Mouse (Mus musculus): ENCODE results near the gene Alpk1. TPM values are rescaled to one million over a fixed set of nuclear protein-coding genes. Genes with fewer than 3 reads are reported as not detected.

Alpk1 gene
- polyA plus RNA-seq (2012; rRNA removed), result 1.8 and 2.0 TPM in 2 replicates

DNA sequence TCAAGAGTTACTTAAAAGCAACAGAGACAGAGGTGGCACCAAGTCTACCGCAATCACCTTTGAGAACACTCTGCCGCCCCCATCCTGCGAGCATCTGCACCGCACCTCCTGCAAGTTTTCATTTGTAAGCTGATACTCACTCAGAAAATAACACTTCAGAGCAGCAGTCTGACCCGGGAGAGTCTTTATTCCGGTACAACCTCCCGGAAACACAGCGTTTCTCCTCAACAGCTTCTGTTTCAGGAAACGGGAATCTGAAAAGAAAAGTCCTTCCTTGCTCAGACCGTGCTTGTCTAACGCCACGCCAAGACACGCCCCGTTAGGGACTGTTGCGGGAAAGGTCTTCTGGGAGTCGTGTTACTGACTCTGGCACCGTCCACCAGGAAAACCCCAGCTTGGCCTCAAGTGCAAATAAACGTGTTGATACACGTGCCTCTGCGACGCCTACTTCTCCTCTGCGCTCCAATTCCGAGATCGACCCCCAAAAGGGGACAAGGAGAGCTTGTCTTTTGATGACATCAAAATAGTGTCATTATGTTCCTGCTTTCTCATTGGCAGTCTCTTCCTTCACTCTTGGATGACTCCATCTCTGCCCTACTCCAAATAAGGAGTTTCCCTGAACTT lies at the start of gene Alpk1:
Alpk1 (minus strand) TSS at position 507 of the 624 bp plus-strand sequence.
- Histone ChIP-seq H3K27me3 (ENCODE audit: control insufficient read depth, insufficient read depth, low read length) (no peaks in the 10 kb centered on the region), H3K27ac (ENCODE audit: insufficient read depth, low read length) (no peak within 1 kb of the TSS), H3K4me3 (replicated peaks; ENCODE audit: insufficient read depth, low read depth, low read length) (peak within 1 kb of the TSS; percentile 32), H3K4me1 (ENCODE audit: control insufficient read depth, insufficient read depth, low read length) (no peaks in the 10 kb centered on the region)
- peak; percentile 12 to 13 for DNase-seq
- 1% methylated on average over 24 of the region's 24 CpGs for WGBS
- TF ChIP-seq CTCF (IDR thresholded peaks at IDR 0.05; ENCODE audit: borderline replicate concordance, insufficient read depth, low read depth, low read length) (no peak), POLR2A (IDR thresholded peaks at IDR 0.05; ENCODE audit: borderline replicate concordance, insufficient read depth, low read length) (no peak)

DNA sequence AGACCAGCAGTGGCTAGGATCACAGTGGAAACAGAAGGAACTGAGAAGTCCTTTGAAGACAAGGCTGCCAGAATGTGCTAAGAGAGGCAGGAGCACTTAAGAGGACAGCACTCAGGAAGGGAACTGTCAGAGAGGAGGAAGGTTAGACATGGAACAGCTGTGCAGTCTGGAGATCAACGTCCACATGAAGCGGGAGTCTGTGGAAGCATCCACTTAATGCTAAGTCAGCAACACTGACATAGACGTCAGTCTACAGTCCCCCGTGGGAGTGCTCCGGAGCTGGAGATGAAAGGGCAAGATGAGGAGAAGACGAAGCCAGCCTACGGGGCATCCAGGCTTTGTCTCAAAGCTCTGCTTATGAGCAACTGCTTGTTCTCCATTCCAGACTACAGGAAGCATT lies 46.8 kb upstream of the Alpk1 start:
- no peaks in the 10 kb centered on the region for H3K27me3 ChIP-seq (ENCODE audit: control insufficient read depth, insufficient read depth, low read length)
- no peak for DNase-seq
- H3K4me1 ChIP-seq (ENCODE audit: control insufficient read depth, insufficient read depth, low read length), result no peaks in the 10 kb centered on the region
- TF ChIP-seq POLR2A (IDR thresholded peaks at IDR 0.05; ENCODE audit: borderline replicate concordance, insufficient read depth, low read length) (no peak), CTCF (IDR thresholded peaks at IDR 0.05; ENCODE audit: borderline replicate concordance, insufficient read depth, low read depth, low read length) (no peak)
- 43% methylated on average over 7 of the region's 7 CpGs for WGBS
- H3K4me3 ChIP-seq (replicated peaks; ENCODE audit: insufficient read depth, low read depth, low read length), result no peak overlapping the region
- H3K27ac ChIP-seq (ENCODE audit: insufficient read depth, low read length), result no peak overlapping the region

DNA sequence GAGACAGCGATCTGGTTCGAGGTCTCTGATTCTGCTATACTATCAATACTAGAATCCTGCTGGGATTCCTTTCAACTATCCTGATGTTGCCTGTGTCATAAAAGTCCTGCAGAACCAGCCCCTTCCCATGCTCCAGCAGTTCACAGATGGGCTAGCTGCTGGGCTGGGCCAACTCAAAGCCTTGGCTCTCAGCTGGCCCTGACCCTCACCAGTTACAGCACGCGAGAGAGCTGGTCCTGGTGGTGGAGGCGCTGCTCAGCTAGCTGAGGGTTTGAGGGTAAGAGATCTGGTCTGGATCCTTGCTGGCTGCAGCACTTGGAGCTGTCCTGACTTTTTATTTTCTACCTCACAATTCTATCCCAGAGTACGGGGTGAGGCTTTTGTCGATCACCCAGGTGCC lies 46.2 kb upstream of the Alpk1 start:
- DNase-seq, result no peak
- Histone ChIP-seq H3K27ac (ENCODE audit: insufficient read depth, low read length) (no peak overlapping the region), H3K4me3 (replicated peaks; ENCODE audit: insufficient read depth, low read depth, low read length) (no peak overlapping the region), H3K27me3 (ENCODE audit: control insufficient read depth, insufficient read depth, low read length) (no peaks in the 10 kb centered on the region), H3K4me1 (ENCODE audit: control insufficient read depth, insufficient read depth, low read length) (no peaks in the 10 kb centered on the region)
- TF ChIP-seq POLR2A (IDR thresholded peaks at IDR 0.05; ENCODE audit: borderline replicate concordance, insufficient read depth, low read length), result no peak
- no peak for TF ChIP-seq CTCF (IDR thresholded peaks at IDR 0.05; ENCODE audit: borderline replicate concordance, insufficient read depth, low read depth, low read length)
- WGBS, result 79% methylated on average over 7 of the region's 7 CpGs

DNA sequence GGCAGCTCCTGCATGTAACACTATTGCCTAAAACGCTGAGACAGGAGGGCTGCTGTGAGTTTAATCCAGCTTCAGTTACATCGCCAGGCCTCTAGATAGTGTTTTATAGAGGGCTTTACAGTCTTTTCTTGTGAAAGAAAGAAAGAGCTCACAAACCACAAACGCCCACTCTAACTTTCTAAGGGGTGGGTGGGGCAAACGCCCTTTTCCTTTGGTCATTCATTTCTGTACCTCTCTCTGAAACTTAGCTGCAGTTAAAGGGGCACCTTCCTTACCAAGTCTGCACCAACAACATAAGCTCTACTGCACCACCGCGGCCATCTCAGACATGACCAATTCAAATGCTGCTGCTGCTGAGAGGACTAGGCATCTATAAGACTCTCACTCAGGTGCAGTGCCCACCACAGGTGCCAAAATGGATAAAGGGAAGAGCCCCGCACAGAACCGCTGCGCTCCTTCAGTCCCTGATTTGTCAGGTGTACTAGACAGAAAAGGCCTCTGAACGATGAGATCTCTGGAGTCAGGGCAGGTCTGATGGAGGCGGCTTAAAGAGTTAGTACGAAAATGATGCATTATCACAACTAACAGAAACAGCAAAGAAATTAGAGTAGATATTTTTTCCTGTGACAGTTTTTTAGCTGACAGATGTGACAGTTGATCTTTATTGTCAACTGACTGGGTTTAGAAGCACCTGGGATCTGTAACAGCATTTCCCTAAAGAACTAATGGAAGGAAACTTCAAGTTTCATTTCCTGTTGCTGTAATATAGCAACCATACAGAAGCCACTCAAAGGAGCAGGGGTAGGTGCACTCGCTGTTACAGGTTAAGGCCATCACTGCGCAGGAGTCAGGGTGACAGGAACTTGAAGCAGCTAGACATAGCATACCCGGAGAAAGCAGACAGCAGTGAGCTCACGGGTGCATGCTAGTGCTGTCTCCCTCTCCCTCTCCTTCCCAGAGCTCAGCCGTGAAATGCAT lies 43.8 kb upstream of the Alpk1 start:
- TF ChIP-seq CTCF (IDR thresholded peaks at IDR 0.05; ENCODE audit: borderline replicate concordance, insufficient read depth, low read depth, low read length) (no peak), POLR2A (IDR thresholded peaks at IDR 0.05; ENCODE audit: borderline replicate concordance, insufficient read depth, low read length) (no peak)
- Histone ChIP-seq H3K27me3 (ENCODE audit: control insufficient read depth, insufficient read depth, low read length) (no peaks in the 10 kb centered on the region), H3K4me3 (replicated peaks; ENCODE audit: insufficient read depth, low read depth, low read length) (no peak overlapping the region), H3K27ac (ENCODE audit: insufficient read depth, low read length) (no peak overlapping the region), H3K4me1 (ENCODE audit: control insufficient read depth, insufficient read depth, low read length) (no peaks in the 10 kb centered on the region)
- no peak for DNase-seq
- WGBS, result 87% methylated on average over 17 of the region's 17 CpGs

DNA sequence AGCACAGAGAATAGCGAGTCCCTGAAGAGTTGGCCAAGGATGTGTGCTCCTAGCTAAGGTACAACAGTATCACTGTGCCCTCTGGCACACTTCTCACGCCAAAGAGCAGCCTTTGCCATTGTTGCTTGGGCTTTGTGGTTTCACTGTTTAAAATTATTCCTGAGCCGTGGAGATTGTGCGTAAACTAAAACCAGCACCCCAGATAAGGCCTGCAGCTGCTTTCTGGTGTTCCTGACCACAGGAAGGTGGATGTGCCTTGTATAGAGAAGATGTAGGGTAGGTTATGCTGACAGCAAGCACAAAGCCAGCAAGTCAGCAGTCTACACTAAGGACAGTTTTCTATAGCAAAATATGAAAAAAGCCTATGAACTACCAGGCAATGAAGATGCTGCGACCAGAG lies 40.9 kb upstream of the Alpk1 start:
- Histone ChIP-seq H3K4me3 (replicated peaks; ENCODE audit: insufficient read depth, low read depth, low read length) (no peak overlapping the region), H3K27ac (ENCODE audit: insufficient read depth, low read length) (no peak overlapping the region), H3K4me1 (ENCODE audit: control insufficient read depth, insufficient read depth, low read length) (no peaks in the 10 kb centered on the region), H3K27me3 (ENCODE audit: control insufficient read depth, insufficient read depth, low read length) (no peaks in the 10 kb centered on the region)
- DNase-seq, result no peak
- WGBS, result 83% methylated on average over 5 of the region's 5 CpGs
- no peak for TF ChIP-seq POLR2A (IDR thresholded peaks at IDR 0.05; ENCODE audit: borderline replicate concordance, insufficient read depth, low read length)
- no peak for TF ChIP-seq CTCF (IDR thresholded peaks at IDR 0.05; ENCODE audit: borderline replicate concordance, insufficient read depth, low read depth, low read length)

DNA sequence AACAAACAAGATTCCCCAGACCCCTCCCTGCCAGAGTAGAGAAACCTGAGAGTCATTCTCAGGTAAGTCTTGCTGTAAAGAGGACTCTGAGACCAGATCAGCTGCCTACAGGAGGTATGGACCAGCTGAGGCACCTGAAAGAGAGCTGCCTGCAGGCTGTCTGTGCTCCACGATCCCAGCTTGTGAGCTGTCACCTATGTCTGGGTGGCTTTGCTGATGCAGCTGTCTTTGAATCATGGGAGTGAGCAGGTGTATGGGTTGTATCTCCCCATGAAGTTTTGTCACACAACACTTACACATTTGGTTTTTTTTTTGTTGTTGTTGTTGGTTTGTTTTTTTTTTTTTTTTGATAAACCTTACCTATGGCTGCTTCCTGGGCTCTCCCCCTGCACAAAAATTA lies 40.1 kb upstream of the Alpk1 start:
- no peaks in the 10 kb centered on the region for H3K27me3 ChIP-seq (ENCODE audit: control insufficient read depth, insufficient read depth, low read length)
- WGBS, result 93% methylated on average over 1 of the region's 1 CpGs
- no peak for DNase-seq
- H3K4me1 ChIP-seq (ENCODE audit: control insufficient read depth, insufficient read depth, low read length), result no peaks in the 10 kb centered on the region
- H3K4me3 ChIP-seq (replicated peaks; ENCODE audit: insufficient read depth, low read depth, low read length), result no peak overlapping the region
- TF ChIP-seq CTCF (IDR thresholded peaks at IDR 0.05; ENCODE audit: borderline replicate concordance, insufficient read depth, low read depth, low read length) (no peak), POLR2A (IDR thresholded peaks at IDR 0.05; ENCODE audit: borderline replicate concordance, insufficient read depth, low read length) (no peak)
- no peak overlapping the region for H3K27ac ChIP-seq (ENCODE audit: insufficient read depth, low read length)

DNA sequence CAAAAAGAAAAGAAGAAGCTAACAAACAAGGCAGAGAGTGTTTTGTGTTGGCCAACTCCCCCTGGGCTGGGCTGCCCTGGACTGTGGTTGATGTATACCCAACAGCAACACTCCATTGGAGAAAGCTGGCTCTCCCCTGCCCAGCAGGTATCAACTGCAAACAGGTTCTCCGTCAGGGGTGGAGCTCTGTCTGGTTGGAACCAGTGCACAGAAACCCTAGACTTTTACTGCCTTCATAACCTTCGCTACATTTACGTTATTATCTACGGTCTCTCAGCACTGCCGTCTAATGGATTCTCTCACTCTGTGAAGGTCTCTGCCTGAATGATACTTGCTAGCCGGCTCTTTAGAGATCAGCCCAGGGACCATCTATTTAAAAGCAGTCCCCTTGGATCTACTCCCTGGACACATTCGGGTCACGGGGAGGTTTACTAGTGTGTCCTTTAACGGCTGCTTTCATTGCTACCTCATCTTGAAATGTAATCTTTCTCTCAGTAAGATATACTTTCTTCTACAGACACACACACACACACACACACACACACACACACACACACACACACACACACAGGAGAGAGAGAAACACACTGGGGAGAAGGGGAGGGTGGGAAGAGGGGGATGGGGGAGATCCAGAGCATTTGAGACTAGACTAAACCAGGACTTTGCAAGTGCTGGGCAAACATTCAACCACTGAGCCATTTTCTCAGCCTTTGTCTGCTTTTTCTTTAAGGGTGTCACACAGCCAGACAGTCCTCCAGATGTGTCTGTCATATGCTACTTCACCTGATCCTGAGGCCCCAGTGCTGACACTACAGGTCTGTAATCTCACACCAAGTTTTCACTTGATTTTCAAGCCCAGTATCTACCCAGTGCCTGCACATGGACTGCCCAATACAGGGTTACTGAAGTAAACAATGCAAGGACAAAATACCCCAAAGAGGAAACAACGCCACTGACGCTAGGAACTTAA lies 38.7 kb upstream of the Alpk1 start:
- TF ChIP-seq CTCF (IDR thresholded peaks at IDR 0.05; ENCODE audit: borderline replicate concordance, insufficient read depth, low read depth, low read length) (no peak), POLR2A (IDR thresholded peaks at IDR 0.05; ENCODE audit: borderline replicate concordance, insufficient read depth, low read length) (no peak)
- H3K4me1 ChIP-seq (ENCODE audit: control insufficient read depth, insufficient read depth, low read length), result no peaks in the 10 kb centered on the region
- H3K27me3 ChIP-seq (ENCODE audit: control insufficient read depth, insufficient read depth, low read length), result no peaks in the 10 kb centered on the region
- no peak overlapping the region for H3K4me3 ChIP-seq (replicated peaks; ENCODE audit: insufficient read depth, low read depth, low read length)
- 85% methylated on average over 11 of the region's 11 CpGs for WGBS
- no peak overlapping the region for H3K27ac ChIP-seq (ENCODE audit: insufficient read depth, low read length)
- no peak for DNase-seq
